Mouse (Mus musculus): Measurements from ENCODE around the gene Parp8. TPM values are rescaled to one million over a fixed set of nuclear protein-coding genes. Genes with fewer than 3 reads are reported as not detected.

Gene Parp8
- total RNA-seq, 1 experiment: 2.2 TPM

DNA sequence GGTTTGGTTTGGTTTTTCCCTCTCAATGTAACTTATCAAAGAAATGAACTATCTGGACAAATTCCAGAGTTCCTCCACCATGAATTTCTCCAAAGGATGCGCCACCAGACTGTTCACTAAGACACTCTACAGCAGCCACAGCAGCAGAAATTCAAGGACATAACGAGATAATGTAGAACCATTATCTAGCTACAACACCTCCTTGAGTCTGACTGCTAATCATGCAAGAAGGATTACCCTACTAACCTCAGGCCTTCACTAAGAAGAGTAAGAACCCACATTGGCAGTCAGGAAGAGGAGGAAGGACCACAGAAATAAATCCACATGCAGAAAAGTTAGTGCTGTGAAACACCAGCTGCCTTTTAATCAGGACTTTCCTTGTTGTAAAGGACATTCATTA, 11.8 kb downstream of the Parp8 start:
- no peak for TF ChIP-seq HCFC1 (IDR thresholded peaks at IDR 0.05; ENCODE audit: borderline replicate concordance, insufficient read depth, low read length)
- no peak for TF ChIP-seq MAFK (IDR thresholded peaks at IDR 0.05; ENCODE audit: insufficient read depth, low read depth, low read length)
- no peak for TF ChIP-seq ZC3H11A (IDR thresholded peaks at IDR 0.05; ENCODE audit: borderline replicate concordance, low read depth, low read length)
- TF ChIP-seq CHD2 (IDR thresholded peaks at IDR 0.05; ENCODE audit: low read depth, low read length): no peak
- no peak for TF ChIP-seq ZNF384 (IDR thresholded peaks at IDR 0.05; ENCODE audit: low read depth, low read length)
- no peak overlapping the region for H3K27ac ChIP-seq (ENCODE audit: insufficient read depth, low read depth, low read length, poor library complexity, severe bottlenecking)
- in situ Hi-C loops (cut with MboI; ENCODE audit: low sequenced_read_pairs in 2 of 2, unreplicated experiment in 2 of 2): no loop called here
- H3K9me3 ChIP-seq (ENCODE audit: control insufficient read depth, insufficient read depth, low read depth, low read length): no peaks in the 10 kb centered on the region
- no peak overlapping the region for H3K9ac ChIP-seq (ENCODE audit: insufficient read depth, low read depth, low read length, poor library complexity, severe bottlenecking)
- H3K4me1 ChIP-seq (ENCODE audit: control insufficient read depth in 2 of 2, insufficient read depth in 2 of 2, low read length in 2 of 2, poor library complexity in 1 of 2): no peaks in the 10 kb centered on the region
- no peak for DNase-seq (ENCODE audit: low read depth, low spot score)
- no peak overlapping the region for H3K4me3 ChIP-seq (ENCODE audit: insufficient read depth in 1 of 2, low read depth in 1 of 2, low read length in 2 of 2, poor library complexity in 1 of 2, severe bottlenecking in 1 of 2)
- no peaks in the 10 kb centered on the region for H3K36me3 ChIP-seq (ENCODE audit: control insufficient read depth, insufficient read depth, low read length, poor library complexity, severe bottlenecking)

DNA sequence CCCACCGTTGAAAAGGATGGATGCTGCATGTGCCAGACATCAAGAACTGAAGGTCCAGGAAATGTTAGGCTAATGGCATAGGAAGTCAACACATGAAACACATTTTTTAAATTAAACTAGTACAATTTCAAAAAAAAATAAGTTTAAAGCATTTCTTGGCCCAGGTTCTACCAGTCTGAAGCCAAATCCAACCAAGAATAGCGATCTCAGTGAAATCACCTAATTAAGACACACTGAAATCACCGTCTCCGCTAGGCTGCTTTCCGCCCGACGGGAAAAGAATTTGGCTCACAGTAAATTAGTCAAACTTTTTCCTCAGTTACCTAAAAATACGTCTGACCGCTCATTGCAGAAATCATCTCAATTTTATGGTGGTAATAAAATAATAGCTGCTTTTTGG, 13.3 kb downstream of the Parp8 start:
- Histone ChIP-seq H3K9me3 (ENCODE audit: control insufficient read depth, insufficient read depth, low read depth, low read length) (no peaks in the 10 kb centered on the region), H3K36me3 (ENCODE audit: control insufficient read depth, insufficient read depth, low read length, poor library complexity, severe bottlenecking) (no peaks in the 10 kb centered on the region), H3K4me3 (ENCODE audit: insufficient read depth in 1 of 2, low read depth in 1 of 2, low read length in 2 of 2, poor library complexity in 1 of 2, severe bottlenecking in 1 of 2) (no peak overlapping the region), H3K9ac (ENCODE audit: insufficient read depth, low read depth, low read length, poor library complexity, severe bottlenecking) (no peak overlapping the region), H3K27ac (ENCODE audit: insufficient read depth, low read depth, low read length, poor library complexity, severe bottlenecking) (no peak overlapping the region), H3K4me1 (ENCODE audit: control insufficient read depth in 2 of 2, insufficient read depth in 2 of 2, low read length in 2 of 2, poor library complexity in 1 of 2) (no peaks in the 10 kb centered on the region)
- no peak for DNase-seq (ENCODE audit: low read depth, low spot score)
- TF ChIP-seq CHD2 (IDR thresholded peaks at IDR 0.05; ENCODE audit: low read depth, low read length) (no peak), MAFK (IDR thresholded peaks at IDR 0.05; ENCODE audit: insufficient read depth, low read depth, low read length) (no peak), HCFC1 (IDR thresholded peaks at IDR 0.05; ENCODE audit: borderline replicate concordance, insufficient read depth, low read length) (no peak), ZC3H11A (IDR thresholded peaks at IDR 0.05; ENCODE audit: borderline replicate concordance, low read depth, low read length) (no peak), ZNF384 (IDR thresholded peaks at IDR 0.05; ENCODE audit: low read depth, low read length) (no peak)
- in situ Hi-C loops (cut with MboI; ENCODE audit: low sequenced_read_pairs in 2 of 2, unreplicated experiment in 2 of 2): no loop called here

DNA sequence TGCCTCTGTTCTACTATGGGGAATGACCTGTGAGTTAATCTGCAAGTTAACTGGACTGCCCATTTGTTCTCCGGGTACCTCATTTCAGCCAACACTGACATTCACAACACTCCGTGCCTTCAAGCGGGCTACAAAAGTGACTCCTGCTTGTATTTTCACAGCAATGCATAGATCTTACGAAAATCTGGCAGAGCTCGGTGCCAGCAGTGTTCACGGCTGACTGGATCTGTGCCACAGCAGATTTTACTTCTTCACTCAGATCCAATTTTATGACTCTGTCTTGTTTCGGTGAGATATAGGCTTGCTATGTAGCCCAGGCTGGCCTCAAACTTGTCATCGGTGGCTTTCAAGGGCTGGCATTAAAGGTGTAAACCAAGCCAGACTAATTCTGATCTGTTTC, 15.2 kb downstream of the Parp8 start:
- Histone ChIP-seq H3K9me3 (ENCODE audit: control insufficient read depth, insufficient read depth, low read depth, low read length) (no peaks in the 10 kb centered on the region), H3K27ac (ENCODE audit: insufficient read depth, low read depth, low read length, poor library complexity, severe bottlenecking) (no peak overlapping the region), H3K4me3 (ENCODE audit: insufficient read depth in 1 of 2, low read depth in 1 of 2, low read length in 2 of 2, poor library complexity in 1 of 2, severe bottlenecking in 1 of 2) (no peak overlapping the region), H3K9ac (ENCODE audit: insufficient read depth, low read depth, low read length, poor library complexity, severe bottlenecking) (no peak overlapping the region), H3K36me3 (ENCODE audit: control insufficient read depth, insufficient read depth, low read length, poor library complexity, severe bottlenecking) (no peaks in the 10 kb centered on the region), H3K4me1 (ENCODE audit: control insufficient read depth in 2 of 2, insufficient read depth in 2 of 2, low read length in 2 of 2, poor library complexity in 1 of 2) (no peaks in the 10 kb centered on the region)
- no peak for TF ChIP-seq HCFC1 (IDR thresholded peaks at IDR 0.05; ENCODE audit: borderline replicate concordance, insufficient read depth, low read length)
- in situ Hi-C loops (cut with MboI; ENCODE audit: low sequenced_read_pairs in 2 of 2, unreplicated experiment in 2 of 2): no loop called here
- no peak for DNase-seq (ENCODE audit: low read depth, low spot score)

DNA sequence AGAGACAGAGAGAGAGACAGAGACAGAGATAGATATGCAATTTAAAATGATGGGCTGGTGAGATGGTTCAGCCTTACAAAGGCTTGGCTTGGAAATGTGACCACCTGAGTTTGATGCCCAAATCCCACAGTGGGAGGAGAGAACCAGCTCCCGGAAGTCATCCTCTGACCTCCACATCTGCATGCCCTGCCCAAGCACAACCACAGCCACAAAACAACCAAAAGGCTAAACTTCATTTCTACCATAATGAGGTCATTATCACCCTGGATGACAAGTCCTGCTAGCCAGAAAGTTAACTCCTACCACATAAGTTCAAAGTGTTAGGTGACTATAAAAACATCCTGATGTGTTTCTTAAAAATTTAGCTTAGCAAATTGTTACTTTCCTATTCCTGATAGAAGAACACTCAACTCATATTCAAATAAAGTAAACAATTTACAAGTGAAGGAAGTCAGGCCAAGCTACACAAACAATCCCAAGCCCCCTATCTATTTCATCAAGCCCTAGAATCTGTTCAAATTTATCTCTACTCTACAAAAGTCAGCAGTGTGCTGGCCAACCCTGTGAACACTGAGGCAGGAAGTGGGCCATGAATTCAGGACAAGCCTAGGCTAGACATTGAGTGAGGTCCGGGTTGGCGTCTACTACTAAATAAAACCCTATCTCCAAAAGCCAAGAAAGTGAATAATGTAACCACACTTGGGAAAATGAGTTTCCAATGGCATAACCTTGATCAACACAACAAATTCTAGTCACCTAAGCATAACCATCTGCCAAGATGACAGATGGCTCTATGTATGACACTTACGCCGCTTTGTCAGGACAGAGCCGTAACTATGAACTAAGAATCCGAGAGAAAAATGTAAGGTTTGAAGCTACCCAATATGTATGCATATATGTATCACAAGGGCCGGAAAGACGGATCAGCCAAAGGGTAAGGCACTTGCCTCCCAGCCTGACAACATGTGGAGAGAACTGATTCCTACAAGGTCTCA, 17.0 kb downstream of the Parp8 start:
- H3K4me1 ChIP-seq (ENCODE audit: control insufficient read depth in 2 of 2, insufficient read depth in 2 of 2, low read length in 2 of 2, poor library complexity in 1 of 2): no peaks in the 10 kb centered on the region
- in situ Hi-C loops (cut with MboI; ENCODE audit: low sequenced_read_pairs in 2 of 2, unreplicated experiment in 2 of 2): no loop called here
- no peak overlapping the region for H3K4me3 ChIP-seq (ENCODE audit: insufficient read depth in 1 of 2, low read depth in 1 of 2, low read length in 2 of 2, poor library complexity in 1 of 2, severe bottlenecking in 1 of 2)
- H3K9me3 ChIP-seq (ENCODE audit: control insufficient read depth, insufficient read depth, low read depth, low read length): no peaks in the 10 kb centered on the region
- no peak for DNase-seq (ENCODE audit: low read depth, low spot score)
- no peak overlapping the region for H3K9ac ChIP-seq (ENCODE audit: insufficient read depth, low read depth, low read length, poor library complexity, severe bottlenecking)
- TF ChIP-seq ZC3H11A (IDR thresholded peaks at IDR 0.05; ENCODE audit: borderline replicate concordance, low read depth, low read length): no peak
- no peak for TF ChIP-seq CHD2 (IDR thresholded peaks at IDR 0.05; ENCODE audit: low read depth, low read length)
- no peaks in the 10 kb centered on the region for H3K36me3 ChIP-seq (ENCODE audit: control insufficient read depth, insufficient read depth, low read length, poor library complexity, severe bottlenecking)
- H3K27ac ChIP-seq (ENCODE audit: insufficient read depth, low read depth, low read length, poor library complexity, severe bottlenecking): no peak overlapping the region

DNA sequence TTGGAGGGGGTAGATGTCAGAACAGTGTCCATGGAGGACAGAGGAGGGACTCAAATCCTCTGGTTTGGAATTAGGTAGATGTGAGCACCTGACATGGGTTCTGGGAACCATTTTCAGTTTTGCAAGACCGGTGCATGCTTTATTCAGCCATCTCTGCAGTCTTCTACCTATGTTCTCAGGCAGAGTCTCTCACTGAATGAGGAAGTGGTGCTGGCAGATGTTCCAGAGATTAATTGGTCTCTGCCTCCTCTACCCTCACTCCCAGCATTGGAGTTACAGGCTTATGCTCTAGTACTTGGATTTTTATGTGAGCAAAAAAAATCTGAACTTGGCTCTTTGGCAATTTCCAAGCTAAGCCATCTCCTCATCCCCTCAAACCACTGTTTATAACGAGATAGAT, 17.8 kb downstream of the Parp8 start:
- no peak for TF ChIP-seq ZNF384 (IDR thresholded peaks at IDR 0.05; ENCODE audit: low read depth, low read length)
- TF ChIP-seq MAFK (IDR thresholded peaks at IDR 0.05; ENCODE audit: insufficient read depth, low read depth, low read length): no peak
- TF ChIP-seq CHD2 (IDR thresholded peaks at IDR 0.05; ENCODE audit: low read depth, low read length): no peak
- no peak for TF ChIP-seq ZC3H11A (IDR thresholded peaks at IDR 0.05; ENCODE audit: borderline replicate concordance, low read depth, low read length)
- TF ChIP-seq HCFC1 (IDR thresholded peaks at IDR 0.05; ENCODE audit: borderline replicate concordance, insufficient read depth, low read length): no peak
- DNase-seq (ENCODE audit: low read depth, low spot score): no peak
- no peaks in the 10 kb centered on the region for H3K36me3 ChIP-seq (ENCODE audit: control insufficient read depth, insufficient read depth, low read length, poor library complexity, severe bottlenecking)
- no peak overlapping the region for H3K4me3 ChIP-seq (ENCODE audit: insufficient read depth in 1 of 2, low read depth in 1 of 2, low read length in 2 of 2, poor library complexity in 1 of 2, severe bottlenecking in 1 of 2)
- H3K4me1 ChIP-seq (ENCODE audit: control insufficient read depth in 2 of 2, insufficient read depth in 2 of 2, low read length in 2 of 2, poor library complexity in 1 of 2): no peaks in the 10 kb centered on the region
- H3K27ac ChIP-seq (ENCODE audit: insufficient read depth, low read depth, low read length, poor library complexity, severe bottlenecking): no peak overlapping the region
- H3K9ac ChIP-seq (ENCODE audit: insufficient read depth, low read depth, low read length, poor library complexity, severe bottlenecking): no peak overlapping the region
- H3K9me3 ChIP-seq (ENCODE audit: control insufficient read depth, insufficient read depth, low read depth, low read length): no peaks in the 10 kb centered on the region
- in situ Hi-C loops (cut with MboI; ENCODE audit: low sequenced_read_pairs in 2 of 2, unreplicated experiment in 2 of 2): no loop called here

All from ES-E14 (cell line).